Mouse (Mus musculus) intestine, embryonic 15.5 days (tissue): ENCODE results near the gene Mcf2l. TPM values are rescaled to one million over a fixed set of nuclear protein-coding genes. Genes with fewer than 3 reads are reported as not detected.

Source experiments
- ATAC-seq: fragments of 200-750 bp; cut with Nextera tagmentation; 2 replicates; pipeline ENCODE4 v1.8.0; 2017; ENCODE audit warnings: moderate TSS enrichment, moderate library complexity
- H3K27ac ChIP-seq: fragments of 300-500 bp; sonication (generic); 2 replicates; pipeline ENCODE4 v1.5.1; 2015; ENCODE audit warnings: mild to moderate bottlenecking, inconsistent platforms
- H3K27me3 ChIP-seq: fragments of 300-500 bp; sonication (generic); replicated peaks from 2 replicates; pipeline ENCODE4 v1.6.1; 2015; ENCODE audit warnings: inconsistent platforms
- H3K36me3 ChIP-seq: fragments of 300-500 bp; sonication (generic); 2 replicates; pipeline ENCODE4 v1.6.1; 2015; ENCODE audit warnings: inconsistent platforms
- H3K4me1 ChIP-seq: fragments of 300-500 bp; sonication (generic); replicated peaks from 2 replicates; pipeline ENCODE4 v1.6.1; 2015; ENCODE audit warnings: inconsistent platforms
- H3K4me2 ChIP-seq: fragments of 300-500 bp; sonication (generic); replicated peaks from 2 replicates; pipeline ENCODE4 v1.6.1; 2015; ENCODE audit warnings: mild to moderate bottlenecking, inconsistent platforms
- H3K4me3 ChIP-seq: fragments of 300-500 bp; sonication (generic); replicated peaks from 2 replicates; pipeline ENCODE4 v1.5.1; 2015; ENCODE audit warnings: inconsistent platforms
- H3K9ac ChIP-seq: fragments of 300-500 bp; sonication (generic); 2 replicates; pipeline ENCODE4 v1.6.1; 2015; ENCODE audit warnings: inconsistent platforms
- H3K9me3 ChIP-seq: fragments of 300-500 bp; sonication (generic); 2 replicates; pipeline ENCODE4 v1.6.1; 2016; ENCODE audit warnings: inconsistent platforms
- WGBS: fragments of 180-500 bp; shearing (Covaris S2); methylation state at CpG from one replicate; pipeline ENCODE4 v1.1.7; 2015; 5-methylcytosine and 5-hydroxymethylcytosine counted together
- polyA plus RNA-seq: library from polyadenylated mRNA; unstranded; fragments of >200 nt; fragmentation: Nextera tagmentation; extraction: Ambion mirVana; gene quantifications from 2 replicates; pipeline ENCODE4 v1.2.1, GENCODE M21; 2015

Gene Mcf2l
- polyA plus RNA-seq, 1 experiment from 2014 or later, result 13.7 TPM

GRCm38 (mm10) chr8:13037015-13037414, 163.4 kb downstream of the Mcf2l start, which contains the start of gene F10:
F10 (plus strand) TSS chr8:13037308.
- Histone ChIP-seq H3K27ac (no peak within 1 kb of the TSS), H3K4me1 (0 out of 2 replicates have a peak, but pooled peaks cover 3% of the 10 kb centered on the region), H3K36me3 (no peaks in the 10 kb centered on the region), H3K4me2 (no peak within 1 kb of the TSS), H3K4me3 (no peak within 1 kb of the TSS), H3K9me3 (no peaks in the 10 kb centered on the region), H3K27me3 (no peaks in the 10 kb centered on the region), H3K9ac (no peak within 1 kb of the TSS)
- WGBS, result 61% methylated on average over 7 of the region's 7 CpGs
- peak; percentile 55 for ATAC-seq

GRCm38 (mm10) chr8:13037569-13037968, 164.0 kb downstream of the Mcf2l start:
- H3K4me2 ChIP-seq, result no peak overlapping the region
- 25% methylated on average over 5 of the region's 5 CpGs for WGBS
- no peak overlapping the region for H3K9ac ChIP-seq
- no peak overlapping the region for H3K4me3 ChIP-seq
- H3K27me3 ChIP-seq, result no peaks in the 10 kb centered on the region
- no peaks in the 10 kb centered on the region for H3K36me3 ChIP-seq
- H3K4me1 ChIP-seq, result 0 out of 2 replicates have a peak, but pooled peaks cover 3% of the 10 kb centered on the region
- ATAC-seq, result peak; percentile 80
- no peaks in the 10 kb centered on the region for H3K9me3 ChIP-seq
- H3K27ac ChIP-seq, result no peak overlapping the region

DNA sequence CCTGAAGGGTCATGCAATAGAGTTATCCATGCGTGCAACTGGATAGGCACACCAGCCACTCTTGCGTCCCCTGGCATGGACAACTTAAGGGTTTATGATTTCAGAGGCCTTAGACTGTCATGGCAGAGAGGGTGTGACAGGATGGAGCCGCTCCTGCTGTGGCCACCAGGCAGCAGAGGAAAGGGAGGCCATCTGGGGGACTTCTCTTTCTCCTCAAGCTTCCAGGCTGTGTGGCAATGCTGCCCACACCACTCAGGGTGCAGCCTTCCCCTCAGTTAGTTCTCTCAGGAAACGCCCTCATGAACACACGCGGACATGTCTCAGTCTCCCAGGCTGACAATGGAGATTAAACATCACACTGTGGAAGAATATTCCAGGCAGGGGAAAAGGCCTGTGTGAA, 165.4 kb downstream of the Mcf2l start:
- H3K4me3 ChIP-seq, result no peak overlapping the region
- H3K4me2 ChIP-seq, result no peak overlapping the region
- H3K9me3 ChIP-seq, result no peaks in the 10 kb centered on the region
- ATAC-seq, result no peak
- no peak overlapping the region for H3K9ac ChIP-seq
- H3K27ac ChIP-seq, result no peak overlapping the region
- H3K4me1 ChIP-seq, result 0 out of 2 replicates have a peak, but pooled peaks cover 3% of the 10 kb centered on the region
- WGBS, result 83% methylated on average over 6 of the region's 6 CpGs
- H3K36me3 ChIP-seq, result no peaks in the 10 kb centered on the region
- no peaks in the 10 kb centered on the region for H3K27me3 ChIP-seq

DNA sequence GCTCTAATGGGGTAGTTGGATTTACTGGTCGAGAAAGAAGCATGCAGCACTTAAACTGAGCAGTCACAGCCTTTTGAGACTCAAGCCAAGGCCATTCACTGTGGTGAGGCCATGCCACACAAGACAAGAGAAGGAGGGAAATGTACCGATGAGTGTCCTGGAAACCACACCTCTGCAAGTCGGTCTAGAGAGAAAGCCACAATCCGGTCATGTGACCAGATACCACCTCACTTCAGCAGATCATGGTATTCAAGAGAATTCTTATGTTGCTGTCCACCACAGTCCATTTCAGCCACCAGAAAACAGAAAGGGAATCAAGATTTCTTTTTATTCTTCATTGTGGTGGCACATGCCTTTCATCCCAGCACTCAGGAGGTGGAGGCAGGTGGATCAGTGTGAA, 167.9 kb downstream of the Mcf2l start:
- no peak for ATAC-seq
- H3K27me3 ChIP-seq, result no peaks in the 10 kb centered on the region
- no peak overlapping the region for H3K27ac ChIP-seq
- 0 out of 2 replicates have a peak, but pooled peaks cover 3% of the 10 kb centered on the region for H3K4me1 ChIP-seq
- H3K9me3 ChIP-seq, result no peaks in the 10 kb centered on the region
- no peaks in the 10 kb centered on the region for H3K36me3 ChIP-seq
- H3K4me3 ChIP-seq, result no peak overlapping the region
- WGBS, result 81% methylated on average over 4 of the region's 4 CpGs
- H3K9ac ChIP-seq, result no peak overlapping the region
- H3K4me2 ChIP-seq, result no peak overlapping the region

DNA sequence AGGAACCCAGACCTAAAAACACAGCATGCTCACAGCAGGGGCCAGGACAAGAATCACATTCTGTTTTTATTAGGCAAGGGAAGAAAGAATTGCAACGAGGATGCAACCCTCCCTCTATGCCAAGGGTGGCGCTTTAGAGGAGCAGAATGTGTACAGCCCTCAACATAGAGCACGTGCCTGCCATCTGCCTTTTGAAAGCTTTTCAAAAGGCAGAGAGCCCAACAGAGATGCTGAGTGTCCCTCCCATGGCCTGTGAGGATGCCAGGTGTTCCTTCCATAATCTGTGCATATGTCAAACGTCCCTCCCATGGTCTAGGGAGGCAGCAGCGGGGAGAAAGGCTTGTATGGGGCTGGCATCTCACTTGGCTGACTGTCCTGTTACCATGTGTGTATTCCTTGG, 174.0 kb downstream of the Mcf2l start:
- no peak overlapping the region for H3K9ac ChIP-seq
- WGBS, result 56% methylated on average over 5 of the region's 5 CpGs
- no peaks in the 10 kb centered on the region for H3K27me3 ChIP-seq
- H3K4me1 ChIP-seq, result no peaks in the 10 kb centered on the region
- H3K9me3 ChIP-seq, result no peaks in the 10 kb centered on the region
- no peak overlapping the region for H3K4me3 ChIP-seq
- H3K36me3 ChIP-seq, result no peaks in the 10 kb centered on the region
- no peak overlapping the region for H3K27ac ChIP-seq
- no peak for ATAC-seq
- H3K4me2 ChIP-seq, result no peak overlapping the region

DNA sequence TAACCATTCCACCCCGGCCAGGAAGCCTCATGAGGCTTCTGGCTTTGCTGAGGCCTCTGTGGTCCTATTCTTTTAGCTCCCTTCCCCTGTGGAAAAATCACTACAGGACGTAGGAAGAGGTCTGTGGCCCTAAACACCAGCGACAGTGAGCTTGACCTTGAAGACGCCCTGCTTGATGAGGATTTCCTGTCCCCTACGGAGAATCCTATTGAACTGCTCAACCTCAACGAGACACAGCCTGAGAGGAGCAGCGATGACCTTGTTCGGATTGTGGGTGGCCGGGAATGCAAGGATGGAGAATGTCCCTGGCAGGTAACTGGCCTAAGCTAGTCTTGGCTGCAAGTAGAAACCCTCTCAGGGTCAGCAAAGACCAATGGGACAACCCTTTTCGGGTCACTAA, 176.9 kb downstream of the Mcf2l start:
- ATAC-seq, result no peak
- H3K9me3 ChIP-seq, result no peaks in the 10 kb centered on the region
- no peaks in the 10 kb centered on the region for H3K27me3 ChIP-seq
- H3K4me1 ChIP-seq, result no peaks in the 10 kb centered on the region
- no peaks in the 10 kb centered on the region for H3K36me3 ChIP-seq
- H3K4me3 ChIP-seq, result no peak overlapping the region
- no peak overlapping the region for H3K4me2 ChIP-seq
- H3K27ac ChIP-seq, result no peak overlapping the region
- WGBS, result 82% methylated on average over 10 of the region's 10 CpGs
- no peak overlapping the region for H3K9ac ChIP-seq

GRCm38 (mm10) chr8:13057351-13057750, 183.7 kb downstream of the Mcf2l start:
- WGBS, result 75% methylated on average over 4 of the region's 4 CpGs
- H3K36me3 ChIP-seq, result no peaks in the 10 kb centered on the region
- ATAC-seq, result no peak

GRCm38 (mm10) chr8:13060441-13061150, 187.0 kb downstream of the Mcf2l start, which contains the start of gene Proz:
Proz (plus strand) TSS chr8:13060914.
- Histone ChIP-seq H3K4me3 (no peak within 1 kb of the TSS), H3K9me3 (no peaks in the 10 kb centered on the region), H3K36me3 (no peaks in the 10 kb centered on the region), H3K27me3 (no peaks in the 10 kb centered on the region), H3K4me1 (no peaks in the 10 kb centered on the region), H3K9ac (no peak within 1 kb of the TSS), H3K4me2 (peak within 1 kb of the TSS; percentile 23; the same call in 1 of the 2 replicates), H3K27ac (peak within 1 kb of the TSS; percentile 69; the same call in 1 of the 2 replicates)
- WGBS, result 62% methylated on average over 17 of the region's 17 CpGs
- peak; percentile 92 for ATAC-seq

More at GRCm38 (mm10) chr8:13057351-13057750, 183.7 kb downstream of the Mcf2l start:
- Histone ChIP-seq H3K27me3 (no peaks in the 10 kb centered on the region), H3K9me3 (no peaks in the 10 kb centered on the region), H3K27ac (no peak overlapping the region), H3K4me1 (no peaks in the 10 kb centered on the region), H3K4me2 (no peak overlapping the region), H3K9ac (no peak overlapping the region), H3K4me3 (no peak overlapping the region)

GRCm38 (mm10) chr8:13063112-13063511, 189.5 kb downstream of the Mcf2l start:
- Histone ChIP-seq H3K4me2 (no peak overlapping the region), H3K4me3 (no peak overlapping the region), H3K9me3 (no peaks in the 10 kb centered on the region), H3K27me3 (no peaks in the 10 kb centered on the region), H3K9ac (no peak overlapping the region), H3K27ac (no peak overlapping the region), H3K4me1 (no peaks in the 10 kb centered on the region), H3K36me3 (no peaks in the 10 kb centered on the region)
- 55% methylated on average over 16 of the region's 16 CpGs for WGBS
- 0 out of 2 replicates have a peak, but pooled peaks have one; percentile 30 for ATAC-seq

Other genes with a start within 250 kb of the Mcf2l start
- gene Tubgcp3, start 201.6 kb upstream of the Mcf2l start, polyA plus RNA-seq, result 37.5 and 38.0 TPM in 2 replicates
- 15.9 and 18.6 TPM in 2 replicates for gene Atp11a, start 116.8 kb upstream of the Mcf2l start, polyA plus RNA-seq
- gene F7, start 152.2 kb downstream of the Mcf2l start, polyA plus RNA-seq, result 0.15 and 0.23 TPM in 2 replicates
- 11.4 and 15.9 TPM in 2 replicates for gene F10, start 163.5 kb downstream of the Mcf2l start, polyA plus RNA-seq
- gene Proz, start 187.1 kb downstream of the Mcf2l start, polyA plus RNA-seq, result 5.6 and 6.8 TPM in 2 replicates
- gene Pcid2, start 231.7 kb downstream of the Mcf2l start, polyA plus RNA-seq, result 32.0 and 36.7 TPM in 2 replicates
- 84.4 and 91.5 TPM in 2 replicates for gene Cul4a, start 231.8 kb downstream of the Mcf2l start, polyA plus RNA-seq